Comparison of ENCODE assay signal across 11 mouse cellular contexts in the genomic region with DNA sequence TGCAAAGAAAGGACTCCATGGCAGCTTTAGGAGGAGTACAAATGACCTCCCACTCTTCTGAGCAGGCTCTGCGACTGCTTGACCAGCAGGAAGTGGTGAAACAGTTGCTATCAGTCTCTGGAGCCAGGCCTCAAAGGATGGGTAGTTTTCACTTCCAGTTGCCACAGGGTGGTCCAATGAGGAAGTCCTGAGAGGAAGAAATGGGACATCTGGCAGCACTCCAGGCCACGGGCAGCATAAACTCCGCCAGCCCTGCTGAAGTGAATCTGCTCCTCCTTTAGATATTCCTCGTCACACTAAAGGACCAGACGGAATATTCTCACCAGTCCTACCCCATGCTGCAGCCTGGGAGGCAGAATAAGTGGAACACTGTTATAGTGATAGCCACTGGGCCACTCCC. TPM values are rescaled to one million over a fixed set of nuclear protein-coding genes. Genes with fewer than 3 reads are reported as not detected.
DNase-seq lines count a peak whose midpoint lies in the region; ATAC-seq and TF ChIP-seq lines count a peak whose summit lies in the region.
"Had no signal": no experiment of that assay in that cellular context is flagged by ENCODE, and none has a peak within 500 bp of the region (broad histone marks: within the 10 kb centered on the region; RNA-seq: fewer than 3 reads in every experiment).

No protein-coding gene starts in this region.

- H3K9ac ChIP-seq in midbrain, postnatal 0 days (replicated peaks; ENCODE audit: low read length, poor library complexity, severe bottlenecking), result no peak overlapping the region
- no peak overlapping the region for H3K9ac ChIP-seq in hindbrain, embryonic 12.5 days
- no peak overlapping the region for H3K9ac ChIP-seq in forebrain, embryonic 15.5 days (replicated peaks)
- H3K9ac ChIP-seq: embryonic facial prominence, embryonic 15.5 days had no signal

- no peak overlapping the region for H3K27ac ChIP-seq in midbrain, postnatal 0 days (ENCODE audit: low read depth, low read length)
- no peak overlapping the region for H3K27ac ChIP-seq in midbrain, embryonic 10.5 days (replicated peaks)
- H3K27ac ChIP-seq in gastrocnemius, adult 2 months, result no peak overlapping the region
- H3K27ac ChIP-seq in hindbrain, embryonic 12.5 days, result no peak overlapping the region
- no peak overlapping the region for H3K27ac ChIP-seq in forebrain, embryonic 15.5 days (replicated peaks)
- H3K27ac ChIP-seq: embryonic facial prominence, embryonic 15.5 days had no signal

- TF ChIP-seq CTCF in midbrain, postnatal 0 days (IDR thresholded peaks at IDR 0.05), result no peak
- TF ChIP-seq CTCF in gastrocnemius, adult 2 months (IDR thresholded peaks at IDR 0.05), result no peak

- 92% methylated on average over 5 of the region's 5 CpGs for WGBS in midbrain, postnatal 0 days
- 89% methylated on average over 5 of the region's 5 CpGs for WGBS in midbrain, embryonic 10.5 days
- 86% methylated on average over 5 of the region's 5 CpGs for WGBS in hindbrain, embryonic 12.5 days
- WGBS in forebrain, embryonic 15.5 days, result 88% methylated on average over 5 of the region's 5 CpGs

- 0 out of 2 replicates have a peak, but pooled peaks have one; percentile 23 for ATAC-seq in midbrain, postnatal 0 days (ENCODE audit: low FRiP score)
- no peak for ATAC-seq in hindbrain, embryonic 12.5 days (ENCODE audit: low FRiP score)
- ATAC-seq in forebrain, embryonic 15.5 days (replicated peaks), result no peak

- H3K4me2 ChIP-seq in midbrain, postnatal 0 days (ENCODE audit: low read depth, low read length, poor library complexity, severe bottlenecking), result no peak overlapping the region
- H3K4me2 ChIP-seq in hindbrain, embryonic 12.5 days (replicated peaks), result no peak overlapping the region
- H3K4me2 ChIP-seq in forebrain, embryonic 15.5 days (replicated peaks), result no peak overlapping the region
- H3K4me2 ChIP-seq: embryonic facial prominence, embryonic 15.5 days had no signal

- H3K27me3 ChIP-seq in midbrain, postnatal 0 days (ENCODE audit: insufficient read depth, low read length), result no peaks in the 10 kb centered on the region
- no peaks in the 10 kb centered on the region for H3K27me3 ChIP-seq in midbrain, embryonic 10.5 days (ENCODE audit: low read depth, poor library complexity, severe bottlenecking)
- no peaks in the 10 kb centered on the region for H3K27me3 ChIP-seq in hindbrain, embryonic 12.5 days
- no peaks in the 10 kb centered on the region for H3K27me3 ChIP-seq in forebrain, embryonic 15.5 days
- H3K27me3 ChIP-seq: embryonic facial prominence, embryonic 15.5 days had no signal

- H3K36me3 ChIP-seq in midbrain, postnatal 0 days (ENCODE audit: insufficient read depth, low read length), result peaks cover 19% of the 10 kb centered on the region
- peaks cover 49% of the 10 kb centered on the region for H3K36me3 ChIP-seq in midbrain, embryonic 10.5 days
- peaks cover 38% of the 10 kb centered on the region for H3K36me3 ChIP-seq in hindbrain, embryonic 12.5 days
- peaks cover 36% of the 10 kb centered on the region for H3K36me3 ChIP-seq in forebrain, embryonic 15.5 days

- H3K9me3 ChIP-seq in midbrain, postnatal 0 days (ENCODE audit: low read length), result no peaks in the 10 kb centered on the region
- H3K9me3 ChIP-seq in midbrain, embryonic 10.5 days (replicated peaks), result no peaks in the 10 kb centered on the region
- H3K9me3 ChIP-seq in hindbrain, embryonic 12.5 days (replicated peaks), result no peaks in the 10 kb centered on the region
- no peaks in the 10 kb centered on the region for H3K9me3 ChIP-seq in forebrain, embryonic 15.5 days
- H3K9me3 ChIP-seq: embryonic facial prominence, embryonic 15.5 days had no signal

- intact Hi-C loops in gastrocnemius, adult 2 months (cut with DNase I), result no loop called here
- intact Hi-C loops in heart, postnatal 14 days (cut with DNase I), result loop anchor here (5.0 kb wide), 1 partner anchor 1127 kb away; no protein-coding TSS in a partner anchor

- no peak overlapping the region for H3K4me3 ChIP-seq in midbrain, postnatal 0 days (ENCODE audit: low read depth, low read length)
- H3K4me3 ChIP-seq in midbrain, embryonic 10.5 days, result no peak overlapping the region
- H3K4me3 ChIP-seq in gastrocnemius, adult 2 months, result no peak overlapping the region
- H3K4me3 ChIP-seq in hindbrain, embryonic 12.5 days, result no peak overlapping the region
- H3K4me3 ChIP-seq in forebrain, embryonic 15.5 days, result no peak overlapping the region
- H3K4me3 ChIP-seq: embryonic facial prominence, embryonic 15.5 days had no signal

- no peak for DNase-seq in midbrain, postnatal 0 days (ENCODE audit: low spot score)
- DNase-seq in midbrain, embryonic 10.5 days (ENCODE audit: low spot score), result no peak
- peak; percentile 64 for DNase-seq in gastrocnemius, adult 2 months
- peak; percentile 52 to 56 for DNase-seq in heart, postnatal 14 days
- peak; percentile 61 to 66 for DNase-seq in lung, postnatal 4 days
- DNase-seq in left cerebral cortex, adult 18-20 months (ENCODE audit: low spot score in 2 of 2), result no peak

- no peaks in the 10 kb centered on the region for H3K4me1 ChIP-seq in midbrain, postnatal 0 days (ENCODE audit: insufficient read depth, low read length)
- H3K4me1 ChIP-seq in midbrain, embryonic 10.5 days, result no peaks in the 10 kb centered on the region
- H3K4me1 ChIP-seq in hindbrain, embryonic 12.5 days, result no peaks in the 10 kb centered on the region
- no peaks in the 10 kb centered on the region for H3K4me1 ChIP-seq in forebrain, embryonic 15.5 days
- H3K4me1 ChIP-seq: embryonic facial prominence, embryonic 15.5 days had no signal

RNA-seq across cellular contexts. Expression of a gene that starts 32.3 kb away (rescaled TPM):
- total RNA-seq in midbrain, postnatal 0 days (2014; rRNA removed), result not detected in 2 replicates
- not detected in 2 replicates for polyA plus RNA-seq in midbrain, postnatal 0 days (2015; fragmentation: Nextera tagmentation; extraction: Ambion mirVana)
- not detected in 2 replicates for polyA plus RNA-seq in midbrain, embryonic 10.5 days (2016; fragmentation: Nextera tagmentation; extraction: Ambion mirVana)
- not detected for total RNA-seq in gastrocnemius, adult 2 months (2021)
- not detected for total RNA-seq in heart, postnatal 14 days (2021)
- polyA plus RNA-seq in hindbrain, embryonic 12.5 days (2016; fragmentation: Nextera tagmentation; extraction: Ambion mirVana), result not detected in 2 replicates
- not detected for total RNA-seq in left cerebral cortex, adult 18-20 months (2021)
- not detected in 2 replicates for polyA plus RNA-seq in forebrain, embryonic 15.5 days (2015; fragmentation: Nextera tagmentation; extraction: Ambion mirVana)
- polyA plus RNA-seq: embryonic facial prominence, embryonic 15.5 days; intestine, embryonic 14.5 days; liver, embryonic 16.5 days had no signal

Comparison
In these comparisons a context has a peak if more than half of its experiments do, and no peak if none do; other contexts are left out.
1. DNase-seq: peak in gastrocnemius, adult 2 months (single experiment), heart, postnatal 14 days (2 of 2) and lung, postnatal 4 days (2 of 2); none in midbrain, postnatal 0 days (single experiment), midbrain, embryonic 10.5 days (single experiment) and left cerebral cortex, adult 18-20 months (0 of 2).